Mouse (Mus musculus): ENCODE measurements at regions not wholly inside any gene's neighbourhood (a gene's known extent, or its start where the extent isn't known, plus 50 kb on each side); places are given as distances from the start of the nearest gene placed in this dataset.

GRCm38 (mm10) chr9:47368015-47368901, 161.7 kb upstream of the Cadm1 start:
- no peak for TF ChIP-seq CEBPB (IDR thresholded peaks at IDR 0.05; ENCODE audit: insufficient read depth, poor library complexity, severe bottlenecking)
- TF ChIP-seq SRF (IDR thresholded peaks at IDR 0.05; ENCODE audit: control insufficient read depth, insufficient read length, low read depth): no peak
- no peak for TF ChIP-seq REST (IDR thresholded peaks at IDR 0.05; ENCODE audit: insufficient read depth, insufficient read length)
- no peak for TF ChIP-seq POLR2A (IDR thresholded peaks at IDR 0.05; ENCODE audit: insufficient read length, low read depth)
- TF ChIP-seq USF1 (IDR thresholded peaks at IDR 0.05; ENCODE audit: low read depth): no peak
- TF ChIP-seq TCF12 (IDR thresholded peaks at IDR 0.05; ENCODE audit: insufficient read depth, poor library complexity, severe bottlenecking): no peak
- TF ChIP-seq MAX (IDR thresholded peaks at IDR 0.05; ENCODE audit: low read depth): no peak

All from myocyte (in vitro differentiated cells).